Mouse (Mus musculus): ENCODE data around the gene Arhgdia. TPM values are rescaled to one million over a fixed set of nuclear protein-coding genes. Genes with fewer than 3 reads are reported as not detected.

Arhgdia gene
- total RNA-seq, 2 experiments from 2014 or later = 193 to 401 TPM

DNA sequence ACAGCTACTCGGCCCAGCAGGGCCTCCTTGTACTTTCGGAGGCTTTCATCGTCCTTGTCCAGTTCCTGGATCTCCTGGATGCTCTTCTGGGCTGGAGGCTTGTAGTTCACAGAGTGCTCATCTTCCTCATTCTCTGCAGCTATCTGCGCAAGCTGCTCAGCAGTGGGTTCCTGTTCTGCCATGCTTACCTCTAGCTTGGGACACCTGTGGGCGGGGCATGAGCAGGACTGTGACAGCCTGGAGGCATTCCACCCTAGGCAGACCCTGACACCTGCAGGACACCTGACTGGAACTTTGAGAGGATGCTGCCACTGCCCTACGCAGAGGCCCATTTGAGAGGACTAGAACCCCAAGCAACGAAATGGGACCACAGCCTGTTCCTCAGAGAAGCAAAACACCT, 1.2 kb downstream of the Arhgdia start:
- ATAC-seq (replicated peaks; ENCODE audit: poor library complexity) = no peak

DNA sequence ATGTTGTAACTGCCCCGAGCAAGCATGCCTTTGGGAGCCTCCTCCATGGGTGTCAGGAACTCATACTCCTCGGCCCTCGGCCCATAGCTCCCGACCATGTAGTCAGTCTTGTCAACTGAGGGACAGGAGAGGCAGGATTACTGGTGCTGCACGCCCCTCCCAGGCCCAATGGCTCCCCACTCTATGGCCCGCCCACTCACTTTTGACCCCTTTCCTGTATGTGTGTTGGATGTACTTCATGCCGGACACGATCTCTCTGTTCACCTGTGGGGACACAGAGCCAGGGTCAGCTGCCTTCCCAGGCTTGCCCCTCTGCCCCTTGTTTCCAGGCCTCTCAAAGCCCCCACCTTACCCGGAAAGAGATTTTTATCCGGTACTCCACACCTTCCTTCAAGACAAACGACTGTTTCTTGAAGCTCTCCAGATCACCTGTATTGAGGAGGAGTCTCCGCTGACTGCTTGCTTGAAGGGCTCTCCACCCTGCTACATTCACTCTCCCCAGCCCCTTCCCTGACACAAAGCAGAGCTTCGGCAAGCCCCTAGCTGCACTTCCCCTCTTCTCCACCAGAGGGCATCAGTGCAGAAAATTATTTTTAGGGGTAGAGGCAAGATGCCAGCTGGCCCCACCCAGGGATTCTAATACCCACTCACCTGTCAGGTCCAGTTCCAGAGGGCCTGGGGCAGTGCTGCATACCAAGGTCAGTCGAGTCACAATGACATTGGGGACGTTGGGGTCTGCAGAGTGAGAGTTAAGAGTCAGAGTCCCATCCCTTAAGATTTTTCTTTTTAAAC, 1.9 kb downstream of the Arhgdia start:
- ATAC-seq (replicated peaks; ENCODE audit: poor library complexity) = peak; percentile 36

DNA sequence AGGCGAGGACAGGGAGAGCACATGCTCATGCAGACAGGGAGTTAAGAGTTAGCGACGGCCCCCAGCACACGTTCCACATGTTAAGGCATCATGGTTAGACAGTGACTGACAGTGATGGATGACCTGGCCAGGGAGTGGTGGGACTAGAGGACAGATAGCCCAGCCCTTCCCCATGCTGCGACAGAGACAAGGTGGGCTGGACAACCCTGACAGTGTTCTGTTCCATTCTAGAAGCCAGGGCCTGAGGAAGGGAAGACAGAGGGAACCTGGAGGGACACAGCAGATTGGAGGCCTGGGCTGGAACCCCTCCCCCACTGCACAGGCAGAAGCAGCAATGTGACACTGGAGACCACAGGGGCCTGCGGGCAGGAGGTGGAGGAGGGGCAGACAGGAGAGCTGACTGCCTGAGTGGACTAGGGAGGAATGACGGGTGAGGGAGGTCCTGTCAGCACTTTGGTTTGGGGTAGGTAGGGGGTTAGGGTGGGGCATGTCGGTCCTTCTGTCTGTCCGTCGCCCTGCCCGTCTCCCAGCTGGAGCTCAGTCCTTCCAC, 2.7 kb downstream of the Arhgdia start:
- ATAC-seq (replicated peaks; ENCODE audit: poor library complexity) = no peak

DNA sequence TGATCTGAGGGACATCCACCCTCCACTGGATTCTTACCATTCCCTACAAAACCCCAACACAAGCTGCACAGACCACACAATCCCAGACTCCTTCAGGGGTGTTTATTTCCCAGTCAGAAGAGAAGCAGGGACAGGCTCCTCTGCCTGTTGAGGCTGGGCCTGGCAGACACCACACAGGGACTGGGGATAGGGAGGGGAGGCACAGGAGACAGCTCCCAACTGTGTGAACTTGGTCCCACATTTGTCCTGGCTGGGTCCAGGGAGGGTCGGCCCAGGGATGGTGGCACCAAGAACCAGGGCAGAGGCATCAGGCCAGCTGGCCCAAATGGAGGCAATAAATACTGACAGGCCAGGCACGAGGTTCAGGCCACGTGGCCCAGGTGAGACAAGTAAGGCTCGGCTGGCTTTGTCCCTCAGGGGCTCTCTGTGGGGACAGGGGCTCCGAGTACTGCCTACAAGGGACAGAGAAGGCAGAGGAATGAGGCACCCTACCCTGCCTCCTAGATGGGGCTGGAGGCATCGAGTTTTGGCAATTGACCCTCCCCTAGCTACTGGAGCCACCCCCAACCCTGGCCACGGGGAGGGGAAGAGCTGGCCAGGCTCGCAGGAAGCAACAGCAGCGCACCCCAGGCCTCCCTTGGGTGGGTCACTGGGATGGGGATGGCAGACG, 3.3 kb downstream of the Arhgdia start:
- ATAC-seq (replicated peaks; ENCODE audit: poor library complexity) = no peak

DNA sequence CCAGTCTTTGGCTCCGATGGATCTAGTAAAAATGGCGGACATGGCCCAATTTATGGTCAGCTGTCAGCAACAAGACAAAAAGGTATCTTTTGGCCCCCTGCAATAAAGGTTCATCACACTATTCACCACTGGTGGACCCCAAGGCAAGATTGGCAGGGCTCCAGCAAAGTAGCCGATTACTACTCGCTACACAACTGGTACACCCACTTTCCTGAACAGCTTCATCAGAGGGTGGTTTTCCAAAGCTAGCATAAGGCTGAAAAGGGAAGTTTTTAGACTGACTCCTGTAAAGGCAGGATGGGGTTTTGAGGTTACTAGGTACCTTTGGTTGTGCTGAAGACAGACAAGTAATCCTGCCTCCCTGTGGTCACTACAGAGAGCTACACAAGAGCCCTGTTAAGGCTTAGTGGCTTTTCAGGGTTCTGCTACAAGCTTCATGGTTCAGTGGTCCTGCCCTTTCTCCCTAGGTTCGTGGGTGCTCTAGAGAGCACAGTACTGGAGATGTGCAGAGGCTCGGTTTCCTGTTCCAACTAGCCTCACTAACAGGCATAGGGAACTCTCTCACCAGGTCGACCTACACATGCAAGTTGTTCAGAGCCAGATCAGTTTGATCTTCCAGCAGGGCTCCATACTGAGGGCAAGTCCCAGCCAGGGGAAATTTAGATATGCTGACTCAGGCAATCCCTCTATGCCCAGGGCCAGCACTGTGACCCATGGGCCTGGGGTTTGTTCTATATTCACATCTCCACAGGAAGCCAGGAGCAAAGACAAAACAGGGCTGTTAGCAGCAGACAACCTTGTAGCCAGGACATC, 4.0 kb downstream of the Arhgdia start:
- no peak for ATAC-seq (replicated peaks; ENCODE audit: poor library complexity)

DNA sequence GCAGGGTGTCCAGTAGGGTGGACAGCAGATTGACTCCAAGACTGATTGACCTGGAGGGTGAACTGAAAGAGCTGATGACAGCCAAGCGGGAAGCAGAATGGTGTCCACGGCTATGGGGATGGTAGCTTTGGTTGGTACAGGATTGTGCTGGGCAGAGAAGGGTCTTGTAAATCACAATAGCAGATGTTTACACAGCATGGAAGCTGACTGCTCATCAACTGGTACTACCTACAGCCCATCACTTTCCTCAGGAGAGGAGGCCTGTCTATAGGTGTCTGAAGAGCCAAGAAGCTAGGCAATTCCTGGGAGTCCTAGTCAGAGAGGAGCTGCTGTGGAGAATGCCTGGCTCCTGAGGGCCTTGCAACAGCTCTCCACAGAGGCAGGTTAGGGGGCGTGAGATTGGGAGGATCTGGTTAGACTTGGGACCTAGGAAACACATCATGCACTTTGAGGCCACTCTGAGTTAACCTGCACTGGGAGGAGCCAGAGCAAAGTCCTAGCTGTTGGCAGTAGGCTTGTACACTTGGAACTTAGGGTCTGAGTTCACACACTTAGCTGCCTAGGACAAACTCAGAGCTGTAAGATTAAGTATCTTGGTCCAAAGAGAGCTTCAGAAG, 5.0 kb downstream of the Arhgdia start:
- no peak for ATAC-seq (replicated peaks; ENCODE audit: poor library complexity)

DNA sequence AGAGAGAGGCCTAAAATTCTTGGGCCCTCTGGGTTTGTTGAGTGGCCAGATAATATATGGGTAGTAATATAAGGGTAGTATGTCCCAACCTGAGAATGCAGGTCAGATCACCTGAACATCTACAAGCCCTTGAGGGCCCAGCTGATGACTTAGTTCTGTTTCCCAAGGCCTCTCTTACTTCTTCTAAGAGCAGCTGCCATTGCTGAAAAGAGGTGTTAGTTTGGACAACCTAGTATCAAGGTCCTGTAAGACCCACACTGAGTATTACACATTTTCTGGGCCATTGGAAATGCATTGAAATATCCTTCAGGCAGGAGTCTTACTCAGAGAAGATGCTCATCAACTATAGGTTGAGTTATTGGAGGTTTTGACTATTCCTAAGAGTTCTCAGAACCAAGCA, 5.5 kb downstream of the Arhgdia start:
- no peak for ATAC-seq (replicated peaks; ENCODE audit: poor library complexity)

DNA sequence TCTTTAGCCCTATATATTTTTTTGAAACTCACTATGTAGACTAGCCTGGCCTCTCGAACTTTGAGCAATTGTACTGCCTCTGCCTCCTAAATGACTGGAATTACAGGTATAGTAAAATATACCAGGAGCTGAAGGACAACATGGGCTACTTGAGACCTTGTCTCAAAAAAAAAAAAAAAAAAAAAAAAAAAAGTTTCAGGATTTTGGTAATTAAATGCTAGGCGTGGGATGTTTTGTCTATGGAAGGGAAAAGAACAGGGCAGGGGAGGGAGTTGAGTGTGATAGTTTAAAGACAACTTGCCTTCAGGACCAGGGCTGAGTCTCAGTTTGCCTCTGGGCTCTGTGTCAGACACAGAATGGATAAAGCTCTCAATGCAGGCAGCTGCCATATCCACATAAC, 6.4 kb downstream of the Arhgdia start:
- no peak for ATAC-seq (replicated peaks; ENCODE audit: poor library complexity)

DNA sequence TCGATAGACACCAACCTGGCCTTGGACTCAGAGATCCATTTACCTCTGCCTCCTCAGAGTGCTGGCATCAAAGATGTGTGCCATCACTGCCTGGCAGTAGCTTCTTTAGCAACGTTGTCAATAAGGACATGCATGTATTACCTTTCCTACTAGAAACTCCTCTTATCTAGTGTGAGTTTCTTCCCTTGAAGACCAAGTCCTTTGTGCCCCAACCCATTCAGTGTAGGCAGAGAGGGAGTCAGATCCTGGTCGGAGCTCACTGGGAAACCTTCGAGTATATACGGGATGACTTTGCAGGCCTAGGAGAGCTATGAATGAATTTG, 7.2 kb downstream of the Arhgdia start:
- no peak for ATAC-seq (replicated peaks; ENCODE audit: poor library complexity)

DNA sequence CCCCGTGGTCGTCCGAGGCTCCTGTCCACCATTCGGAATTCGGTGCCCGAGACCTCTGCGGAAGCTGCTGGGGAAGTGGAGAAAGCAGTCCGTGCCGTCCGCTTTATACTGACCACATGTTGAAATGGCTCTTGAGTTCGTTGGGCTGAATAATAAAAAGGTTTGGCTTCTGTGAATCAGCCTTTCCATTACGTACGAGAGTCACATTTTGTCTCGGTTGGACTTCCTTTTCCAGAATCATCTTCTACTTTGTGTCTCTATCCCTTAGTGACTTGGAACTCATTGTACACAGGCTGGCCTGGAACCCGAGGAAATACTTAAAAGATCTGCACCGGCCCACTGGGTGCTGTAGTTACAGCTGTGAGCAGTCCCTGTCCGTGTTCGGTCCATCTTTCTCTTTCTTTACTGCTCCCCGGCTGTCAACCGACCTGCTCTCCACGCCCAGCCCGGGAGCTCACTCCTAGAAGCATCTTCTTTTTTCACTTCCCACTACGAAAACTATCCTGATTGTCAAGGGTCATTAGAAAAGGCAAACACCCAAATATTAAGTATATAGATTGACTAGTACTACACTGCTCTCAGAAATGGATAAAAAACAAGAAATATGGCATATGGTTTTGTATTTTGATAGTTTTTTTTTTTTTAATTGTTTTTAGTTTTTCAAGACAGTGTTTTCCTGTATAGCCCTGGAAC, 7.7 kb downstream of the Arhgdia start:
- ATAC-seq (replicated peaks; ENCODE audit: poor library complexity) = no peak

DNA sequence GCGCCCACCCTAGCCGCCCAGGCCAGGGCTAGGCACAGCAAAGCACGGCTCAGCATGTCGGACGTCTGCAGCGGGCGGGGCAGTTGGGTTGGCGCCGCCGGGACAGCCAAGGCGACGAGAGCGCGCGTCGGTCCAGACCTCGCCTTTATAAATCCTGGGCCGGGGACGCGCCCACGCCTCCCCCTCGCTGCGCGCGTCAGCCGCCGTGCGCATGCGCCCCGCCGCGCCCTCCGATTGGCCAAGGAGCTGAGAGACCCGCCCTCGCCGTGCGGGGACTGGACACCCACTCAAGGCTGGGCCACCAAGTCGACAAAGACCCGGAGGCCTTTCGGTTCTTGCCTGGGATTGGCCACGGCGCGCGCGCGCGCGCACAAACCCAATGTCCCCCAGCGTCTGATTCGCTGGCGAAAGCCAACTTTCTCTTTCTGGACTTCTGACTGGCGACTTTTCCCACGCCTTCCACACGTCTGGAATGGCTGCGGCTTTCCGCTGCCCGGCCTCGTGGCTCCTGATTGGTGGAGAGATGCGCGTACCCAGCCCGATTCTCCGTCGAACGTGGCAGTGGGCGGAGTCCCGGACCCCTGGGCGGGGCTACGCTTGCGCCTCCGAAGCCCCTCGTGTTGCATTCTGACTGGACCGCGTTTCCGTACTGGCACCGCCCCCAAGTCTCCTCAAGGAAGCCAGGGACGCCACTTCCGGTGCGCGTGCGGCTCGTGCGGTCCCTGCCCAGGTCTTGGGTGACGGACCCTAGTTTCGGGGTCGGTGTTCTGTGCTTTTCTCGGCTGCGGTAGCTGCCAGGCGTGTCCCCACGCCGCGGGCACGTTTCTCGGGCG, 8.5 kb downstream of the Arhgdia start, which contains the start of gene P4hb:
P4hb (minus strand) TSS at position 502 of the 833 bp plus-strand sequence.
- peak; percentile 79 for ATAC-seq (replicated peaks; ENCODE audit: poor library complexity)

DNA sequence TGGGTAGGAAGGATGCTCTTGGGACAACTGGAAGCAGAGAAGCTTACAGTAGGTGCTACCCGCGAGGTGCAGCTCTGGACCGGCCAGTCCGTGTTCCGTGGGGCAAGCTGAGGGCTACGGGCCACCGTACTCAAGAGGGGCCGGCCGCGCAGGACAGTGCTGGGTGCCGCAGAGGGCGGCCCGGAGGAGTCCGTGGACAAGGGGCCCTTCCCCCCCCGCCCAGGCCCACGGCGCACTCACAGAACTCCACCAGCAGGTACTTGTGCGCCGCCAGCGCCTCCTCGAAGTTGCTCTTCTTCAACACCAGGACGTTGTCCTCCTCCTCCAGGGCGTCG, 9.0 kb downstream of the Arhgdia start:
- no peak for ATAC-seq (replicated peaks; ENCODE audit: poor library complexity)

DNA sequence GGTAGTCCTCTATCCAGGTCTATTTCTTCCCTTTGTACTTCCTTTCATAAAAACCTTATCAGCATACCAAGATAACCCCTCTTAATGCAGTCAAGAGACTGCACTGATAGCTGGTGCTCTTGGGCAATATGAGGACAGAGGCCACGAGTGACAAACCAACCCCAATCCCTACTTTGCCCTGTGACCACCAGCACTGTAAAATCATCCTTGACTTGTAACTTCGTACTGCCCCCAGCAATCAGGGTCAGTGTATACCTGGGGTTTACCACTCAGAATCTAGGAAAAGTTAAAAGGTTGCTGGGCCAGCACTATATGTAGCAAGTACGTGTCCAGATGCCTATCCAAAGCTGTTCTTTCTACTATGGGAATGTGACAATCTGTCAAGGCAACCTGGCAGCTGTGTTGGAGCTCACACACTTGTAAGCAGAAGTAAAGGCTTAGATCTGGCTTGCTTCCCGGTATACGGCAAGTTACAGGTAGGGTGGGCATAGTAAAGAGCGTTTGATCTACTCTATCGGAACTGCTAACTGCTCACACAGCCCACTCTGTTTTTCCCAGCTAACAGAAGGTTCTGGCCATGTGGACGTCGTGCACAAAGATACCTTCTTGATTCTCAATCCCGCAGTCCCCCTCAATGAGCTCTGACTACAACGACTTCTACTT, 9.5 kb downstream of the Arhgdia start:
- ATAC-seq (replicated peaks; ENCODE audit: poor library complexity) = no peak

DNA sequence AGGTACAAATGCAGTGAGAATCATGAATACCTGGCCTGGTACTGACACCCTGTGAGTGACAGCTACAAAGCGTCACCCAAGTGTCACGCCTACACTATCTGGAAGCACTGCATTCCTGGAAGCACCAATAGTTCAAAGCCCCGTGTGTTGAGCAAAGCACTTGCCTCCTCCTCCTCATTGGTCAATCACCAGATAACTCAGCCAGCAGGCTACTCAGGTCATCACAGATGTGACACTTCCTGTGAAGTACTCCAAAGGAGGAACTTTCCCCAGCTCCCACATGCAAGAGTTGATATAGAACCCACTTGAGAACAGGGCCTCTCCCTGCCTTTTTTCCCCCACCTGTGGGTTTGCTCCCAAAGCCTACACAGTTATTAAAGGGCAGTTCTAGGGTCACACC, 10.3 kb downstream of the Arhgdia start:
- peak; percentile 33 for ATAC-seq (replicated peaks; ENCODE audit: poor library complexity)

DNA sequence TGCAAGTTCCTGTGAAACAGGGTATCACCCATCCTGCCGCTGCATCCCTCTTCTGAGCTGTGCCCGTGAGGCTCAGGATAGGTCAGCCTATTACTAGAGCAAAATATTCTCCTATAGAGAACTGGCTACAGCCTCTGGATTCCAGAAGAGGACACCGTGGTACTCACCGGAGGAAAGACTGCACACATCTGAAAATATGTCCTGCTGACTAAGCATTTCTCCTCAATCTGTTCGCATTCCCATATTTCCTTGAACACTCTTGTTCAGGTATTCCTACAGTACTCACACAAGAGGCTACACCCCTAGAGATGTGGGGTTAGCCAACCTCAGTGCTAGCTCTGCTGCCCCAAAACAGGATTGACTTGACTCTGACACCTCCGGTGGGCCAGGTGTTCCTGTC, 13.1 kb downstream of the Arhgdia start:
- ATAC-seq (replicated peaks; ENCODE audit: poor library complexity) = no peak

DNA sequence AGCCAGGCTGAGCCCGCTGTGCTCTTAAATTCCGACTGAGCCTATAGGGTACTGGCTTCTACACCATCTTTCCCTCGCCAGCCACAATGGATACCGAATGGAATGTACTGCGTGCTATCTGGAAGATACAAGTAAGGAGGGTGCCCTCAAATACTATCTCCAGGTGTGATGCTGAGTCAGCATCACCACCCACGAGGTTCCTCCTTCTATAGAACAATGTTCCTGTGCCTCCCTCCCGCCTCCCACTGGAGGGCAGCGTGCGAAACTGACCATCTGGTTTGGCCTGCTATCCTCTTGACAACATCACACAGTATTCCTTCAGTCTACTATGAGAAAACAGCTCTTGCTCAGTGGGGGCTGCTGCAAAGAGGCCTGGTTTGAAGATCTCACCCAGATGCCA, 16.3 kb downstream of the Arhgdia start:
- no peak for ATAC-seq (replicated peaks; ENCODE audit: poor library complexity)

DNA sequence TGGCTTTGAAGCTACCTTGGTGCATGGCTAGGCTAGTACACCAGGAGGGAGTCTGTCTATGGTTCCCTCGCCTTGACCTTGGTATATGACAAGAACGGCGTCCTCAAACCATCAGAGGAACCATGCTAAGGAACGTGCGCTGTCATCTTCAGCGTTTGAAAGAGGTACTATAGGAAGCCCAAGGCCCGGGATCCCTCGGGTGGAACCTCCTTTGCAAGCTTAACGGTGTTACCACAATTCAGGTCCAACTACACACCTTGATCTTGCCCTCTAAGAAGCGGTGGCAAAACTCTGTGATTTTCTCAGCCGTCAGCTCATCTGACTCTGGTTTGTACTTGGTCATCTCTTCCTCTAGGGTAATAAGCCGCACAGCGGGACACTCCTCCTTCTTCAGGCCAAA, 18.5 kb downstream of the Arhgdia start:
- no peak for ATAC-seq (replicated peaks; ENCODE audit: poor library complexity)

DNA sequence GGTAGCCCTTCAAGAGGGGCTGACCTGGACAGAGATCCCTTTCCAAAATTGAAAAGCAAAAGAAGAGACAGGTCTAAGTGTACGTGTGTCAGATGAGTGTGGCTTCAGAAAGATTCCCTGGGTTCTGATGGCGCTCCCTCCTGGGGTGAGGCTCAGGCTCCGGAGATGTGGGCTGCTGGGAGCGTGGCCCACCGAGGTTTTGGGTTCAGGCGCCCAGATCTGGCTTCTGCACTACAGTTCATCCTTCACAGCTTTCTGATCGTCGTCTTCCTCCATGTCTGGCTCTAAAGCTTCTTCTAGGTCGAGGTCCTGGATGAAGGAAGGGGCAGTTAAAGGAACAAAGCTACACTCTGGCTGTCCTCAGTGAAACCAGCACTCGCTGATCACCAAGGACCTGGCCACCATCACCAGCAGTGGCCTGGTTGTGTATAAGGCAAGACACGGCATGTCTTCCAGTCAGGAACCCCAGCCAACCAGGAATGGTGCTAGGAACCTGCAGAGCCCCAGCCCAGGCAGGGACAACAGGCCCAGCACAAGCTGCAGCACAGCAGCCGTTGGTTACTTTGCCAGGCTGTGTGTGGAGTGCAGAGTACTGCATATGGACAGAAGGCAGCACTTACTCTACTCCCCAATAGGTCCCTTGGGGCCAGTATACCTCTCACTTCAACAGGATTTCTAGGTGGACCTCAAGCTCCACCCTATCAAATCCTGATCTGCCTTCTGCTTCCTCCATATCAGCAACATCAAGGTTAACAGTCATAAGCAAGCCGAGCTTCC, 20.3 kb downstream of the Arhgdia start:
- ATAC-seq (replicated peaks; ENCODE audit: poor library complexity) = no peak

All from megakaryocyte progenitor cell, adult 5-6 weeks (primary cell).